In genomic region chr17:84756090-84756489, GRCm38 (mm10) we compare ENCODE assay signal across 10 mouse cellular contexts. TPM values are rescaled to one million over a fixed set of nuclear protein-coding genes. Genes with fewer than 3 reads are reported as not detected.
DNase-seq lines count a peak whose midpoint lies in the region; ATAC-seq and TF ChIP-seq lines count a peak whose summit lies in the region.
"Had no signal": no experiment of that assay in that cellular context is flagged by ENCODE, and none has a peak within 500 bp of the region (broad histone marks: within the 10 kb centered on the region; RNA-seq: fewer than 3 reads in every experiment).

No protein-coding gene starts in this region.

- H3K27me3 ChIP-seq in liver, embryonic 14.5 days (ENCODE audit: control insufficient read depth, insufficient read depth, low read length): no peaks in the 10 kb centered on the region
- H3K27me3 ChIP-seq: neural tube, embryonic 12.5 days had no signal

- H3K4me2 ChIP-seq in liver, embryonic 14.5 days (ENCODE audit: low read depth): no peak overlapping the region
- H3K4me2 ChIP-seq: neural tube, embryonic 12.5 days had no signal

- no peaks in the 10 kb centered on the region for H3K4me1 ChIP-seq in liver, embryonic 14.5 days (replicated peaks; ENCODE audit: control insufficient read depth in 2 of 2, insufficient read depth in 2 of 2, low read length in 1 of 2)

- no peak overlapping the region for H3K9ac ChIP-seq in liver, embryonic 14.5 days (replicated peaks)
- H3K9ac ChIP-seq: neural tube, embryonic 12.5 days had no signal

- TF ChIP-seq CTCF in liver, embryonic 14.5 days (IDR thresholded peaks at IDR 0.05; ENCODE audit: low read depth): peak; percentile 41; the same call in 1 of the 2 replicates

- ATAC-seq in liver, embryonic 14.5 days (ENCODE audit: insufficient read depth): no peak

- no peak overlapping the region for H3K4me3 ChIP-seq in liver, embryonic 14.5 days (ENCODE audit: insufficient read depth in 1 of 2, low read depth in 2 of 2, low read length in 2 of 2)
- H3K4me3 ChIP-seq: neural tube, embryonic 12.5 days had no signal

- TF ChIP-seq EP300 in liver, embryonic 14.5 days (IDR thresholded peaks at IDR 0.05; ENCODE audit: low read depth): no peak

- no peak overlapping the region for H3K27ac ChIP-seq in liver, embryonic 14.5 days
- H3K27ac ChIP-seq: neural tube, embryonic 12.5 days had no signal

- WGBS in liver, embryonic 14.5 days (ENCODE audit: insufficient replicate concordance): 66% methylated on average over 2 of the region's 2 CpGs

- DNase-seq in adrenal gland, postnatal 14 days: peak; percentile 20
- DNase-seq in adrenal gland, adult 18-20 months (ENCODE audit: low spot score in 2 of 2): no peak
- peak; percentile 17 for DNase-seq in kidney, postnatal 14 days
- DNase-seq in kidney, adult 8-10 months: no peak
- DNase-seq in B cell, adult 2 months: peak; percentile 23 to 28
- DNase-seq in liver, embryonic 14.5 days (ENCODE audit: low read depth in 3 of 3, low spot score in 3 of 3): peak in 1 of 3 experiments; percentile 37
- DNase-seq in urinary bladder, postnatal 10 days (ENCODE audit: low spot score): no peak
- no peak for DNase-seq in left cerebral cortex, adult 9 months (ENCODE audit: low spot score in 2 of 2)
- DNase-seq: adrenal gland, postnatal 10 days had no signal

- peaks cover 20% of the 10 kb centered on the region for H3K36me3 ChIP-seq in liver, embryonic 14.5 days (replicated peaks; ENCODE audit: control insufficient read depth, insufficient read depth, low read depth)

- H3K9me3 ChIP-seq in liver, embryonic 14.5 days (ENCODE audit: control insufficient read depth, low read length): no peaks in the 10 kb centered on the region
- H3K9me3 ChIP-seq: neural tube, embryonic 12.5 days had no signal

RNA-seq across cellular contexts. Expression of gene Lrpprc, which starts 34.5 kb away (rescaled TPM):
- 84.6 and 86.6 TPM in 2 replicates for total RNA-seq in adrenal gland, postnatal 14 days (2021)
- 10 to 100 TPM; 71.2 to 74.9 TPM for total RNA-seq in adrenal gland, adult 18-20 months (2021)
- polyA plus RNA-seq in liver, embryonic 14.5 days (2012; rRNA removed): 11.7 and 23.7 TPM in 2 replicates
- polyA plus RNA-seq in liver, embryonic 14.5 days (2014; fragmentation: Nextera tagmentation; extraction: Ambion mirVana): 31.8 and 37.4 TPM in 2 replicates

Comparison
In these comparisons a context has a peak if more than half of its experiments do, and no peak if none do; other contexts are left out.
1. DNase-seq: peak in adrenal gland, postnatal 14 days (single experiment), kidney, postnatal 14 days (single experiment) and B cell, adult 2 months (2 of 2); none in adrenal gland, adult 18-20 months (0 of 2), kidney, adult 8-10 months (0 of 2), urinary bladder, postnatal 10 days (single experiment) and left cerebral cortex, adult 9 months (0 of 2).